Mouse (Mus musculus) gastrocnemius, adult 8-10 months (tissue): ENCODE measurements around the gene Imp4. TPM values are rescaled to one million over a fixed set of nuclear protein-coding genes. Genes with fewer than 3 reads are reported as not detected.
"Not testable (repeated sequence)": the region's sequence is repeated elsewhere in the genome, so short reads cannot be mapped to it uniquely, and the experiment has no call there.

Source experiments
- DNase-seq, 2 experiments: peaks; one replicate each; pipeline ENCODE4 v3.0.0; 2022; ENCODE audit warnings: low spot score in 2 of 2
- total RNA-seq, 4 experiments: library from RNA; stranded (reverse); gene quantifications; 2 replicates each; pipeline ENCODE4 v1.2.4; 2022

Gene Imp4
- 10 to 100 TPM in 3 of 4 experiments, 1 to 10 TPM in 1; 9.4 to 13.2 (median 11.3) TPM for total RNA-seq

DNA sequence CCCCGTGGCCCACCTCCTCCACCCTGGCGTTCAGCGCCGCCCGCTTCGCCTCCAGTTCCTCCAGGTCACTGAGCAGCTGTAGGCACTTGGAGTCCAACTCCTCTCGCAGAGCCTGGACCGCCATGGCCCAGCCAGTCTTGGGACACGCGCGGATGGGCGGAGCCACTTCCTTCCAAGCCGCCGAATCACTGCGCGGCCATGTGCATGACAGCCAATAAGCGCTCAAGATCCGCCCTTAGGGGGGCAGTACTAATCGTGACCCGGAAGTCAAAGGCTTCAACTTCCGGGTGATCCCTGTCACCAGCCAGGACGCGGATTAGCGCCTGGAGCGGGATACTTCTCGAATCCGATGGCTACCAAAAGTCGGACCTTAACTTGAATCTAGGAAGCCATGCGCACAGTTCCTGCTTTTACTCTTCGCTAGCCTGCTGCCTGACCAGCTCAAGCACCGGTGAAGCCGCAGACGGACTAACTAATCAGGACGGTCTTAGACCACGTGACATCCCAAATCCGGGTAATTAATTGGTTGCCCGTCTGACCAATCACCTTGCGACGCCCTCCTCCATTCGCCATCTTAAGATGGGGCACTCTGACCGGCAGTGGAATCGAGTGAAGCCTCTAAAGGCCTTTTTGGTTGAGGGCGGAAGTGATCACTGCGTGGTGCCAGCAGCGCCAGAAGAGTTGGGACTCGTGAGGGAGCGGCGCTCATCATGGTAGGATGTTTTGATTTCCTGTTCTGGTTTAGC is at the start of gene Imp4, which contains the start of gene Ccdc115:
TSS of gene Imp4 (plus strand) at position 637 of the 746 bp plus-strand sequence.
TSS of gene Ccdc115 (minus strand) at position 458 of the 746 bp plus-strand sequence.
- peak; percentile 90 to 94 for DNase-seq

DNA sequence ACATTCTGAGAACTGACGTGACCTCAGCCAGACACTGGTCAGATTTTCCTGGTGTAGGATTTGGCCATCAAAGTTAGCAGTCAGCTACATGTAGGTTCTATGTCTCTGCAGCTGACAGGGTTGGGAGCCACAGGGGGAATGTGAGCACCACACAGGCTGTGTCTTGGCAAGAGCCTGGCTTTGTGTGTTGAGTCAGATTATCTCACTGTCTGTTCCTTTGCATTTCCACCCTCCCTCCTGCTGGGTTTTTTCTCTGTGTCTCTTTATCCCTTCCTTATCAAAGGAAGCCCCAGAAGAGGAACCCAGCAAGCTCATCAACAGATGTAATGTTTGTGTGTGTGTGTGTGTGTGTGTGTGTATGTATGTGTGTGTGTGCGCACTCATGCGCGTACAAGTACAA is 43.3 kb upstream of the Imp4 start:
- DNase-seq, result no peak

DNA sequence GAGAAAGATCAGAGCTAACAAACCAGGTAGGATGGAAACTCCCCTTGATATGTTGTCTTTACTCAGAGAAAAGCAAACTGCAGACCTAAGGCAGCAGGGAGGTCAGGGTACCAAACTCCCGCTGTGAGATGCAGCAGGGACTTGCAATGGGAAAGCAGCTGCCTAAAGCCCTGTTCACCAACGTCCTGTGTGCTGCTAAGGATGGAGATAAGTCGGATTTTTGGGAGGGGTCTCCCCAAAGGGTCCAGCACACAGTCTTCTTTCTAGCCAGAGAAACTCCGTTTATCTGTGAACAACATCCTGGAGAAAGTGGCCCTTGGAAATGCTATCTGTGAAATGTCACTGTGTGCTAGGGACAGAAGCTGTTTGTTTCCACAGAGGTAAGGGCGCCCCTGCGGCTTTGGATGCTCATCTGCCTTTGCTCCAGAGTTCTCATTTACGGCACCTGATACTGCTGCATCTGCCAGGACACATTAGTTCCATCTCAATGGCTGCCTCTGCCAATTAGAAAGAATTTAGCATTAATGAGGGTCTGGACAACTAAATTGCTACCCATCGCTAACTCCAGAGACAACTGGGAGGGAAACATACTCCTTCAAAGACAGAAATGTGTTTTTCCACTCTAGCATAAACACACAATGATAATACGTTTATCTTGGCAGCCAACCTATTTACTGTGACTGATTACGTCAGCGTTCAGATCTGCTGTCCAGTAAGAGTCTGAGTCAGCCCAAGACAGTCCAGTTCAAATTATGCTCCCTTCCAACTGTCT is 40.3 kb upstream of the Imp4 start:
- no peak for DNase-seq

DNA sequence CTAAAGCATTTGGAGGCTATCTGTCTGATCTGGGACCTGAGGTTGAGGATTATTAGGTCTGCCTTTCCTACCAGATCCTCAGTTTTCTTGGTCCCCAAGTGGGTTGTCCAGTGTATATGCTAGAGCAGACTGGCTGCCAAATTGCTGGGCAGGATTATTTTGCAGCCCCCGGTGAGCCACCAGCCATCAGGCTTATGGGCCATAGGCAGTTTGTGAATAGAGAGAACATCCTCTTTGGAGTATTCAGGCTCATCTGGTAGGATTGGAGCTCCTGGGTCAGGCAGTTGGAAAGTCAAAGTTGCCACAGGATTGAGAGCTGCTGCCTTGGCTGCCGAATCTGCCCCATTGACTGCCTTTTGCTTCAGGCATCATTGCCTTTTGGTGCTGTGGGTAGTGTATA is 11.2 kb upstream of the Imp4 start:
- DNase-seq, result no peak

DNA sequence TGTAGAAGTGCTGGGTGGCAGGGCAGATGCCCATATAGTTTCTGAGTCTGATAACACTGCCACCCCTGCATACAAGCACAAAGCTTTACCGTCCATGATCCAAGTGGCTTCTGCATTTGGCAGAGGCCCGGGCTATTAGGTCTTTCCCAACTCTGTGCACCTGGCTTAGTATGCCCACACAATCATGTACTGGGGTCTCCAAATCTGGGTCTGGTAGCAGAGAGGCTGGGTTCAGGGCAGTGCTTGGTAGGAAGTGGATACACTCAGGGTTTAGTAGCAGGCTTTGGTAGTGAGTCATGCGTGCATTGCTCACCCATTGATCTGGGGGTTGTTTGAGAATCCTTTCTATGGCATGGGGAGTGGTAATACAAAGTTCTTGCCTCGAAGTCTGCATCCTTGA is 10.4 kb upstream of the Imp4 start:
- DNase-seq, result no peak

DNA sequence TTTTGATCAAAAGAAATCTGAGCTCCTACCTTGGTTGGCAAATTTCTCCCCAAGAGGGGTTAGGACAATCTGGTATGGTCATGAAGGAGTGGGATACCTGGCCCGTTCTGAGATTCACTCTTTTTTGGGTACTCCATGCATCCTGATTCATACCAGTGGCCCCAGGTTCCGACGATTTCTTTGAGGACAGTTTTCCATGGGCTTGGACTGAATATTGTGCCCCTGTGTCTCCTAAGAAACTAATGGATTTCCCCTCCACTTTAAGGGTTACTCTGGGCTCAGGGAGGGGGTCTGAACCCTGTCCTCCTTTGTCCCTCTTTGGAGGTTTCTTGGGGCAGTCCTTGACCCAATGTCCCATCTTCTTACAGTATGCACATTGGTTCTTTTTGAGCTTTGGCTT is 8.7 kb upstream of the Imp4 start:
- DNase-seq, result no peak

DNA sequence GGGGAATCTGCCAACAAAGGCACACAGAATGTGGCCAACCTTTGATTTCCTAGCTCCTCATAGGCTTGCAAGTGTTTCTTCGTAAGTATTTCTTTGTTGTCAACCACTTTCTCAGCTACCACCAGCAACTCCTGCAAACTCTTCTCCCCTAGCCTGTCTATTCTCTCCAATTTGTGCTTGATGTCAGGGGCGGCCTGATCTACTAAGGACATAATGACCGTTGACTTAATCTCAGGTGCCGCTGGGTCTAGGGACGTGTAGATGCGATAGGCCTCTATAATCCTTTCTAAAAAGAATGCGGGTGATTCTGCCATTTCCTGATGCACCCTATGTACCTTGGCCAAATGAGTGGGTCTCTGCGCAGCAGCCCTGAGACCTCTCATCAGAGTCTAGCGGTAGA is 8.2 kb upstream of the Imp4 start:
- no peak for DNase-seq

DNA sequence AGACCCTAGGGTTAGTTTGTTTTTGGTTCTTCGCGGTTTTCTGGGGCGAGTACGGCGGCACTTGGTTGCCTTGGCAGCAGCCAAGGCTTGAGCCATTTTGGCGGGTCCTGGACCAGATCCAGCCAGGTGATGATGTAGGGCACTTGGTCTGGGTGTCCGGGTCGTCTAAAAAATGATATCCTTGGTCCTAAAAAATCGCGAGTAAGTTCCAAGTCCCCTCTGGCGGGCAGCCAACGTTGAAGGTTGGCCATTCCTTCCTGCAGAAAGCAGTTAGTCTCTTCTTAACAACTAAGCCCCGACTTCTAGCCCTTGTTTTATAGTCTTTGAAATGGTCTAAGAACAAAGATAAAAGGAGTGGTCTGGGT is 7.3 kb upstream of the Imp4 start:
- DNase-seq, result peak in 1 of 2 experiments; percentile 20

DNA sequence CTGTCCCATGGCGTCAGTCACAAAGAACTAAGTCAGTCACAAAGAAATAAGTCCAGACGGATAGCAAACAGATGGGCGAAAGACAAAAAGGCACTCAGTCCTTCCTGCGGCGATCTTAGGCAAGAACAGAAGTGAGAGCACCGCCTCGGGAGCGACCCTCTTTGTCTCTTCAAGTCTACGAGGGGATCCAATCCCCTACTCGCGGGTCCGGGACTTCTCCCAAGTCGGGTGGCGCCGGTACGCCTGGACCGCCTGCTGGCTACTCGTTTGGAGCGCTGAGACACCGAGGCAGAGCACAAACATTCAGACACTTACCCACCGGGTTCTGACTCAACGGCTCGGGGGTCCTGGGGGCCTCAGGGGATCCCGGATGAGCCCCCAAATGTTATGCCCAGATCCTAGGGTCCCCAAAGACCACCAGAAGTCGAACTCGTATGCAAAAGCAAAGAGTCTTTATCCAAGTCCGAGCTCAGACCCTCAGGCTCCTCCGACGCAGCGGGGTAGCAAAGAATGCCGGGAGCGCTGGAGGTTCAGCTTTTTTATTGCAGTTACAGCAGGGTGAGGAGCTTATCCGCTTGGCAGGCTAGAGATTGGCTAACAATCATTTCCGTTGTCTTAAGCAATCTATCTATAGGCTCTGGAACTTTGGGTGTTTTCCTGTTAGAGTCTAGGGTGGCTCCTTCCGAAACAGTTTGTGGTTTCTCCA is 6.7 kb upstream of the Imp4 start:
- no peak for DNase-seq

DNA sequence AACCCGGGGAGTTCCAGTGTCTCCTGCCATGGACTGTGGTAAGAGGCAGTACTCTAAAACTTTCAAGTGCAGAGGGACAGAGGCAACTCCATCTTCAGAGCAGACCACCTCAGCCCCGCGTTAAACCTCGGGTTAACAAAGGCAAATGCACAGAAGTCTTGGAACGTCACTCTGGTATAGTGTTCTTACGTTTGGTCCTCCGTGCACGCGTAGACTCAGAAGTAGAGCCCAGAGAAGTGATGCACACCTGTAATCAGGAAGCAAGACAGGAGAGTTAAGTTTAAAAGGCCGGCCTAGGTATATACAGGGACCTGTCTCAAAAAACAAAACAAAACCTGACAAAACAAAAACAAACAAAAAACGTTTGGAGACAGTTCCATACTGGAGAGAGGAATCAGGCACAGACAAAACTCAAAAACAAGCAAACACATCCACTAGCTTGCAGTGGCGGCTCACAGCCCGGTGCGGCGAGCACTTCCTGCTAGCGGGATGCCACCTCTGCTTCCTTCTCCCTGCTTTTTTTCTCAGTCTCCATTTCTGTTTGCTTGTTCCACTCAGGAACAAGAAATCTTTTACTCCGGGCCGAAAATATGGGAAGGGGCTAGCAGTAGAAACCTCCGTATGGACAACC is 5.6 kb upstream of the Imp4 start:
- no peak for DNase-seq

DNA sequence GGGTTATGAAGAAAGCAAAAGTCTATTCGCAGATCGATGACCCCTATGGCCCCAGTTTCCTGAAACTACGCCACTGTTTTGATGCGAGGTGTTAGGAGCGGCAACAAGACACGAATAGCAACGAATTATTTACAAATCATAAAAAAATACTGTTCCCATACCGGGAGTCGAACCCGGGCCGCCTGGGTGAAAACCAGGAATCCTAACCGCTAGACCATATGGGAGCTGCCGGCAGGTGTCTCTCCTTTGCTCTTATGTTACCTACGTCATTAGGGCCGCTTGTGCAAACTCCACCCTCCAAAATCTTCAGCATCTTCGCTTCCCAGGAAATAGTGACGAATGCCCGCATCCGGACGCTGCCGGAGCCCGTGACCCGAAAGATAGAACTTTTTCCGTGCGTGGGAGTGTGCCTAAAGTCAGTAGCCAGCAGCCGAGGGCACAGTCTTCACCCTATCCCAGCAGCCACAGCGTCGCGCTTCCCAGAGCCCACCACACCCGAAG is 4.9 kb upstream of the Imp4 start:
- peak; percentile 77 to 78 for DNase-seq

DNA sequence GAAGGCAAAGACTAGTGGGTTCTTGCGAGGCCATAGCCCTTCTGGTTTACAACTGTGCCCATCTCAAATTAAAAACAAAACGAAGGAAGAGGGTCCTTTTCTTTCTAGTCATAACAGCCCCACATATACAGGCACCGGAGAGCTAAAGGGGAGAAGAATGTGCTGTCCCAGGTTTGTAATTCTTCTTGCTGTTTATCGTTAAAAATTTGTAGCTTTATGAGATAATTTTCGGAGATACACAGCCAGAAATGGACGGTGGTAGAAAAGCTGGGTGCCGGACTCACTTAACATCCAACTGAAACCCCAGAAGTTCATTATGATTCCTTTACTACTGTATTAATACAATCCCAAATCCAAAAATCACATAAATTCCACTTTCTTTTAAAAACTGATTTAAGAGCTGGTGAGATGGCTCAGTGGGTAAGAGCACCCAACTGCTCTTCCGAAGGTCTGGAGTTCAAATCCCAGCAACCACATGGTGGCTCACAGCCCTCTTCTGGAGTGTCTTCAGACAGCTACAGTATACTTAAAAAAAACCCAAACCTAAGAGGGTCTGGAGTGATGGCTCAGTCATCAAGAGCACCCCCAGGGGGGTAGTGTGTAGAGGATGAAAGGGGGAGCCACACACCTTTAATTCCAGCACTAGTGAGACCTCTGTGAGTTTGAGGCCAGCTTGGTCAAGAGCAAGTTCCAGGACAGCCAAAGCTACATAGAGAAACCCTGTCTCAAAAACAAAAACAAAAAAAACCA is 4.1 kb upstream of the Imp4 start:
- no peak for DNase-seq

DNA sequence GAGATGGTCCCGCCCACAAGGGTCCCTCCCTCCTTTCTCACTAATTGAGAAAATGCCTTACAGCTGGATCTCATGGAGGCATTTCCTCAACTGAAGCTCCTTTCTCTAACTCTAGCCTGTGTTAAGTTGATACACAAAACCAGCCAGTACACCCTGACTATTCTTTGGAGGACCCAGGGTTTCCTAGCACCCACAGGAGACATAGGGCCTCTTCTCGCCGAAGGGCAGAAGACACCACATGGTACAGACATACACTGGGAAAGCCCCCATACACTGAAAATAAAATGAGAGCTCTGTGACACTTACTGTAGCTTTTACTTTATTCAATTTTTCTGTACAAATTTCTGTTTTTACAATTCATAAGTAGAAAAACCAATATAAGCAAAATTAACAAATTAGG is 3.3 kb upstream of the Imp4 start:
- DNase-seq, result no peak

DNA sequence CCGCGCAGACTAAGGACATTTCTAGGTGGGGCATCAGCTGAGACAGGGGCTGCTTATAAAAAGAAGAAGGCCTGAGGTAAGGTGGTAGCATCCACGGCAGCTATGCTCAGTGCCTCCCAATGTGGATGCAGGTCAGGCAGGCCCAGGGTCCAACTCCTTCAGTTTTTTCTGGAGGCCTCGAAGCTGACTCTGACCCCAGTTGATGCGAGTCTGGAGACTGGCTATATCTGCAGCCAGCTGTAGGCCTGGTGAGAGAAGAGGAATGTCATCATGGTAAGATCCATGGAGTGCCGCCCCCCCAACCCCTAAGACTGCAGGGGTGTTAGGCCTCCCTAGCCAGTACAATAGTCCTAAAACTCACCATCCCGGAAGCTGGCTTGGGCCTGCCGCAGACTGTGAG is 2.3 kb upstream of the Imp4 start:
- not testable (repeated sequence) for DNase-seq

DNA sequence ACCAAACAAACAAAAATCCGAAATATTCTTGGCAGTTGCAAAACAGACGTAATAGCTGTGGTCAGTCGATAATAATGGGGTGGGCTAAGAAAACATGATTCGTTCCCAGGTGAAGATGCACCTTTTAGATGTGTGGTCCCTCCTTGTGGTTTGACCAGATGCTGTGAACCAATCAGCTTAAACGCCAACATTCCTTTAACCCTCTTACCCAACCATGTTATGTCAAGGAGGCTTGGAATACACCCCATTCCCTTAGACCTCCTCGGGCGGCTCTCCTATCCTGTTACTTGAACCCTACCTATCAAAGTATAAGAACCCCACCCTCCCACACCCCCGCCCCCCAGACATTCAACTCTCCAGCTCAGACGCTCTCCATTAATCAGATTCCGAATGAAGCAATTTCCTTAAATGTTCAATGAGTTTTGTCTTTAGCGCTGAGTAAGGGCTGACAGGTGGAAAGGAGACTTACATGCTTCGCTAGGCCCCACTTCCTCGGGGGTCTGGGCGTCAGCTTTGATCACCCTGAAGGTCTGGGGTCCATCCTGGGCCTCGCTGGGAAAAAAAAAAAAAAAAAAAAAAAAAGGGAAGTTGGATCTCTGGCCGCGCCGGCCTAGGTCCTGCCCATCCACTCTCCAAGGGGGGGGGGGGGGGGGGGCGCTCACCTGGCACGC is 1.1 kb upstream of the Imp4 start:
- no peak for DNase-seq

DNA sequence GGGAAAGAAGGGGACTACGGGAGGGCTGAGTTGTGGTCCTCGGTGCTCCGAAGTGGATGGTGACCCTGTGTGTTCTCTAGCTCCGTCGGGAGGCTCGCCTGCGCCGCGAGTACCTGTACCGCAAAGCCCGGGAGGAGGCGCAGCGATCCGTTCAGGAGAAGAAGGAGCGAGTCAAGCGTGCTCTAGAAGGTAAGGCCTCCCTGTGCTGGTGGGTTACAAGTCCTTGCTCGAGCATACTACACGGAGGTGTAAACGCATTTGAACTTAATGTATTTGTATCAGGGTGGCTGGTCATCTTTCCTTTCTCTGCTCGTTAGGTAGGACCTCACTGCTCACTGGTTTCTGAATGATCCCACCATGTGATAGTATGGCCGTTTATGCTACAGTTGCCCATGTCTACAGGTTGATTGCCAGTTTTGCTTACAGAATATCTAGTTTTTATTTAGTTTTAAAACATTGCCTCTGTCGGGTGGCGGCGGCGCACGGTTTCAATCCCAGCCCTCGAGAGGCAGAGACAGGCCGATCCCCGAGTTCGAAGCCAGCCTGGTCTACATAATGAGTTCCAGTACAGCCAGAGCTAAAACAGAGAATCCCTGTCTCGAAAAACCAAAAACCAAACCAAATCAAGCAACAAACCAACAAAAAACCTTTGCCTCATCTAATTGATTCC is 445 bp downstream of the Imp4 start:
- no peak for DNase-seq

DNA sequence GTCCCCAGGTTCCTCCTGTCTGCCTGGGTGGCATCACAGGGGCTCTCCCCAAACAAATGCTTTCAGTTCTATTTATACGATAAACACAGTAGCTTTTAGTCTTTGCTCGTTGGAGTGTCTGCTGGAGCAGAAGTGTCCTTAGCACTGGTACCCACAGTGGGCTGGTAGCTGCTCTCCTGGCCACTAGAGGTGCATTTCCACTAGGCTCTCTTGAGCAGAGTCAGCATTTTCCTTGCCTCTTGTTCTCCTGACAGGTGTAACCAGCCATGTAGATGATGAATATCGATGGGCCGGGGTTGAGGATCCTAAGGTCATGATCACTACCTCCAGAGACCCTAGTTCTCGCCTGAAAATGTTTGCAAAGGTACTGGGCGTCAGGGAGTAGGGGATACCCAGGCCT is 3.5 kb downstream of the Imp4 start:
- no peak for DNase-seq

DNA sequence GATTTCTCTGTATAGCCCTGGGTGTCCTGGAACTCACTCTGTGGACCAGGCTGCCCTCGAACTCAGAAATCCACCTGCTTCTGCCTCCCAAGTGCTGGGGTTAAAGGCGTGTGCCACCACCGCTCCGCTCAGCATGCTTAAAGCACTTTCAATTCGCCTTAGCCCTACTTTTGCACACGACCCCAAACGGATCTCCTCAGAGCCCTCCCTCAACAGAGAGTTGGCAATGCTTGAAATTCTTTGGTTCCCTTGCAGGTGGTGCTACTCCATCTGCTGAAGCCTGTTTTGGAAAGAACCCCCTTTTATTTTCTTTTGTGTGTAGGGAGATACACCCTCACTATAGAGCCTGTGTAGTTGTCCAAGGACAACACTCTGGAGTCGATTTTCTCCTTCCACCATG is 18.8 kb downstream of the Imp4 start:
- DNase-seq, result no peak

DNA sequence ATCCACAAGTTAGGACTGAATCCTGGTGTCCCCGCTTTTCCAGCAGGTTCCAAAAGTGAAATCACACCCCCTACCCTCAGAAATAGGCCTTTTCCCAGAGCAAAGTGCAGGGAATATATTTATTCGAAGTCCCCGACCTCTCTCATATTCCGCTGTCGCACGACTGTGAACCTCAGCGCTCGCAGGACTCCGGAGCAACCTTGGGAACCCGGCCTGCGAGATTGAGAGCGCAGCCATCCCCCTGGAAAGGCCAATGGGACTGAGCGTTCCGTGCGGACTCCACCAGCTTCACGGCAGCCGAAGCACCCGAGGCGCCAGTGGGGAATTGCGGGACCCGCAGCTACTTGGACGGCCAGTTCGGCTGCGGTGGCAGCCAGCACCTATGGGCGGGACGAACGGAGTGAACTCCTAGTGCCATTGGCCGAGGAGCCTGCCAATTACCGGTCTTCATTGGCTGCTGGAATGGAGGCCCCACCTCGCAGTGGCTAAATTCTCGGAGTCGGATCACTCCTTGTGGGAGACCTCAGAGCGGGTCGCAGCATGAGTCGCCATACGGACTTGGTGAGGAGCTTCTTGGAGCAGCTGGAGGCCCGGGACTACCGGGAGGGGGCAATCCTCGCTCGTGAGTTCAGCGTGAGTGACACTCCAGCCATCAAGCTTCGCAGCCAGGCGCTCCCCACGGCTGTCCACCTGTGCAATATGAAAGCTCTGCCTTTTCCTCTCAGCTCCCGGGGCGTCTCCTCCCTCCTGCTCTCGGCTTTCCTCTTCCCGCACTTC is 19.8 kb downstream of the Imp4 start, which contains the start of gene Ptpn18:
TSS of gene Ptpn18 (plus strand) at position 479 of the 777 bp plus-strand sequence.
- DNase-seq, result peak; percentile 75 to 79
